Mouse (Mus musculus): ENCODE results near the gene Nhsl1. TPM values are rescaled to one million over a fixed set of nuclear protein-coding genes. Genes with fewer than 3 reads are reported as not detected.

Gene Nhsl1
- polyA plus RNA-seq, 1 experiment from 2014 or later, result 11.2 TPM

GRCm38 (mm10) chr10:18489936-18490335 lies 171.2 kb downstream of the Nhsl1 start:
- no peak for ATAC-seq (replicated peaks; ENCODE audit: insufficient number of reproducible peaks, insufficient read depth, low FRiP score, low read depth)
- Histone ChIP-seq H3K9me3 (replicated peaks) (no peaks in the 10 kb centered on the region), H3K9ac (no peak overlapping the region), H3K4me3 (no peak overlapping the region), H3K4me2 (no peak overlapping the region), H3K27me3 (no peaks in the 10 kb centered on the region), H3K27ac (no peak overlapping the region), H3K4me1 (replicated peaks) (peaks cover 42% of the 10 kb centered on the region), H3K36me3 (no peaks in the 10 kb centered on the region)
- 76% methylated on average over 10 of the region's 10 CpGs for WGBS

GRCm38 (mm10) chr10:18491952-18492351 lies 173.2 kb downstream of the Nhsl1 start:
- ATAC-seq (replicated peaks; ENCODE audit: insufficient number of reproducible peaks, insufficient read depth, low FRiP score, low read depth), result no peak
- Histone ChIP-seq H3K27me3 (no peaks in the 10 kb centered on the region), H3K4me3 (no peak overlapping the region), H3K9ac (no peak overlapping the region), H3K36me3 (no peaks in the 10 kb centered on the region), H3K4me2 (no peak overlapping the region), H3K4me1 (replicated peaks) (peaks cover 43% of the 10 kb centered on the region), H3K9me3 (replicated peaks) (no peaks in the 10 kb centered on the region), H3K27ac (no peak overlapping the region)
- WGBS, result 31% methylated on average over 4 of the region's 4 CpGs

GRCm38 (mm10) chr10:18493010-18493894 lies 174.5 kb downstream of the Nhsl1 start:
- Histone ChIP-seq H3K27ac (peak overlapping the region; percentile 71), H3K4me1 (replicated peaks) (peaks cover 44% of the 10 kb centered on the region), H3K4me2 (no peak overlapping the region), H3K9me3 (replicated peaks) (no peaks in the 10 kb centered on the region), H3K4me3 (no peak overlapping the region), H3K36me3 (peaks cover 4% of the 10 kb centered on the region; the same call in 1 of the 2 replicates), H3K9ac (no peak overlapping the region), H3K27me3 (no peaks in the 10 kb centered on the region)
- peak; percentile 64; the same call in 1 of the 2 replicates for ATAC-seq (replicated peaks; ENCODE audit: insufficient number of reproducible peaks, insufficient read depth, low FRiP score, low read depth)
- 48% methylated on average over 11 of the region's 11 CpGs for WGBS

GRCm38 (mm10) chr10:18494249-18494648 lies 175.5 kb downstream of the Nhsl1 start:
- no peak overlapping the region for H3K4me3 ChIP-seq
- H3K9me3 ChIP-seq (replicated peaks), result no peaks in the 10 kb centered on the region
- H3K36me3 ChIP-seq, result peaks cover 14% of the 10 kb centered on the region
- peaks cover 43% of the 10 kb centered on the region for H3K4me1 ChIP-seq (replicated peaks)
- no peaks in the 10 kb centered on the region for H3K27me3 ChIP-seq
- H3K4me2 ChIP-seq, result no peak overlapping the region
- H3K27ac ChIP-seq, result peak overlapping the region; percentile 71
- no peak overlapping the region for H3K9ac ChIP-seq
- no peak for ATAC-seq (replicated peaks; ENCODE audit: insufficient number of reproducible peaks, insufficient read depth, low FRiP score, low read depth)
- 40% methylated on average over 7 of the region's 7 CpGs for WGBS

DNA sequence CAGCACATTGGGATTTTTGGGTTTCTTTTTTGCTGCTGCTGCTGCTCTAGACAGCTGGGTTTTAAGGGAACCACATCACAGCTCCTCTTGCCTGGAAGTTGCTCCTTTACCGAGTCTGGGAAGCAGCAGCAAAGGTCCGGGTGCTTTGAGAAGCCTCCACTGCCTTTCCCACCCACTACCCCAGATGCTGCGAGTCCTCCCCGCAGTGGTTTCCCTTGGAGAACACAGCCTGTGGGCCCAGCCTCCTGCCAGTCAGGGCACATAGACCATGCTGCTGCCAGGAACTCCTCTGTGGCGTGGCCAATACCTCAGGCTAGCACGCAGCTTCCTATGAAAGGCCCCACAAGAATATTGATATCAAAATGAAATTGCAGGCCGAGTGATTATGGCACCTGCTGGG lies 178.3 kb downstream of the Nhsl1 start:
- Histone ChIP-seq H3K36me3 (peaks cover 20% of the 10 kb centered on the region), H3K9ac (no peak overlapping the region), H3K4me3 (no peak overlapping the region), H3K27me3 (no peaks in the 10 kb centered on the region), H3K27ac (no peak overlapping the region), H3K9me3 (replicated peaks) (no peaks in the 10 kb centered on the region), H3K4me1 (replicated peaks) (peaks cover 25% of the 10 kb centered on the region), H3K4me2 (no peak overlapping the region)
- no peak for ATAC-seq (replicated peaks; ENCODE audit: insufficient number of reproducible peaks, insufficient read depth, low FRiP score, low read depth)
- 78% methylated on average over 7 of the region's 7 CpGs for WGBS

- peaks cover 14% of the 10 kb centered on the region for H3K4me1 ChIP-seq (replicated peaks)
- H3K36me3 ChIP-seq, result peaks cover 23% of the 10 kb centered on the region
- no peaks in the 10 kb centered on the region for H3K9me3 ChIP-seq (replicated peaks)
- no peak overlapping the region for H3K4me3 ChIP-seq
- H3K4me2 ChIP-seq, result no peak overlapping the region
- 86% methylated on average over 3 of the region's 3 CpGs for WGBS
- ATAC-seq (replicated peaks; ENCODE audit: insufficient number of reproducible peaks, insufficient read depth, low FRiP score, low read depth), result no peak
- H3K9ac ChIP-seq, result no peak overlapping the region
- H3K27ac ChIP-seq, result no peak overlapping the region
- H3K27me3 ChIP-seq, result no peaks in the 10 kb centered on the region
Observed at GRCm38 (mm10) chr10:18501997-18502396, 183.2 kb downstream of the Nhsl1 start.

- Histone ChIP-seq H3K27me3 (no peaks in the 10 kb centered on the region), H3K27ac (no peak overlapping the region), H3K4me1 (replicated peaks) (peaks cover 19% of the 10 kb centered on the region), H3K9me3 (replicated peaks) (no peaks in the 10 kb centered on the region), H3K4me3 (no peak overlapping the region), H3K4me2 (no peak overlapping the region), H3K9ac (no peak overlapping the region), H3K36me3 (peaks cover 8% of the 10 kb centered on the region; the same call in 1 of the 2 replicates)
- no peak for ATAC-seq (replicated peaks; ENCODE audit: insufficient number of reproducible peaks, insufficient read depth, low FRiP score, low read depth)
- WGBS, result 71% methylated on average over 10 of the region's 10 CpGs
Observed at GRCm38 (mm10) chr10:18505690-18506089, 186.9 kb downstream of the Nhsl1 start.

- no peak for ATAC-seq (replicated peaks; ENCODE audit: insufficient number of reproducible peaks, insufficient read depth, low FRiP score, low read depth)
- no peak overlapping the region for H3K4me3 ChIP-seq
- no peak overlapping the region for H3K9ac ChIP-seq
- no peaks in the 10 kb centered on the region for H3K27me3 ChIP-seq
- 0 out of 2 replicates have a peak, but pooled peaks cover 3% of the 10 kb centered on the region for H3K36me3 ChIP-seq
- H3K4me1 ChIP-seq (replicated peaks), result peaks cover 19% of the 10 kb centered on the region
- no peaks in the 10 kb centered on the region for H3K9me3 ChIP-seq (replicated peaks)
- no peak overlapping the region for H3K4me2 ChIP-seq
- no peak overlapping the region for H3K27ac ChIP-seq
- 74% methylated on average over 6 of the region's 6 CpGs for WGBS
Observed at GRCm38 (mm10) chr10:18506501-18506946, 187.7 kb downstream of the Nhsl1 start.

GRCm38 (mm10) chr10:18507869-18508473 lies 189.2 kb downstream of the Nhsl1 start:
- H3K4me3 ChIP-seq, result no peak overlapping the region
- 0 out of 2 replicates have a peak, but pooled peaks cover 4% of the 10 kb centered on the region for H3K36me3 ChIP-seq
- no peak overlapping the region for H3K4me2 ChIP-seq
- H3K9me3 ChIP-seq (replicated peaks), result no peaks in the 10 kb centered on the region
- no peak overlapping the region for H3K27ac ChIP-seq
- H3K27me3 ChIP-seq, result no peaks in the 10 kb centered on the region
- H3K9ac ChIP-seq, result no peak overlapping the region
- peaks cover 19% of the 10 kb centered on the region for H3K4me1 ChIP-seq (replicated peaks)
- no peak for ATAC-seq (replicated peaks; ENCODE audit: insufficient number of reproducible peaks, insufficient read depth, low FRiP score, low read depth)
- 85% methylated on average over 2 of the region's 2 CpGs for WGBS

- no peak overlapping the region for H3K27ac ChIP-seq
- H3K4me1 ChIP-seq (replicated peaks), result peaks cover 19% of the 10 kb centered on the region
- no peaks in the 10 kb centered on the region for H3K27me3 ChIP-seq
- H3K36me3 ChIP-seq, result 0 out of 2 replicates have a peak, but pooled peaks cover 4% of the 10 kb centered on the region
- H3K9ac ChIP-seq, result no peak overlapping the region
- ATAC-seq (replicated peaks; ENCODE audit: insufficient number of reproducible peaks, insufficient read depth, low FRiP score, low read depth), result no peak
- no peak overlapping the region for H3K4me2 ChIP-seq
- no peaks in the 10 kb centered on the region for H3K9me3 ChIP-seq (replicated peaks)
- no peak overlapping the region for H3K4me3 ChIP-seq
- WGBS, result 82% methylated on average over 1 of the region's 1 CpGs
Observed at GRCm38 (mm10) chr10:18508586-18508985, 189.8 kb downstream of the Nhsl1 start.

GRCm38 (mm10) chr10:18510663-18511062 lies 191.9 kb downstream of the Nhsl1 start:
- Histone ChIP-seq H3K9ac (no peak overlapping the region), H3K36me3 (0 out of 2 replicates have a peak, but pooled peaks cover 4% of the 10 kb centered on the region), H3K9me3 (replicated peaks) (no peaks in the 10 kb centered on the region), H3K27ac (no peak overlapping the region), H3K4me3 (no peak overlapping the region), H3K4me1 (replicated peaks) (peaks cover 17% of the 10 kb centered on the region), H3K4me2 (no peak overlapping the region), H3K27me3 (no peaks in the 10 kb centered on the region)
- no peak for ATAC-seq (replicated peaks; ENCODE audit: insufficient number of reproducible peaks, insufficient read depth, low FRiP score, low read depth)
- 83% methylated on average over 3 of the region's 3 CpGs for WGBS
